Mouse (Mus musculus): Measurements from ENCODE around the gene Celsr1. TPM values are rescaled to one million over a fixed set of nuclear protein-coding genes. Genes with fewer than 3 reads are reported as not detected.
A peak's percentile ranks its signal among the peaks of the same experiment; 100 is the strongest.

Gene Celsr1
- polyA plus RNA-seq, 1 experiment: not detected

GRCm38 (mm10) chr15:86051152-86051551, 17.6 kb upstream of the Celsr1 start:
- no peak overlapping the region for H3K27ac ChIP-seq (ENCODE audit: insufficient read depth, low read depth, low read length)
- H3K4me1 ChIP-seq (ENCODE audit: control insufficient read depth, insufficient read depth, low read length): peaks cover 9% of the 10 kb centered on the region
- H3K4me3 ChIP-seq (ENCODE audit: insufficient read depth, low read depth, low read length): no peak overlapping the region
- TF ChIP-seq POLR2A (IDR thresholded peaks at IDR 0.05; ENCODE audit: insufficient read depth, low read depth, low read length): no peak
- no peak for TF ChIP-seq CTCF (IDR thresholded peaks at IDR 0.05; ENCODE audit: insufficient read depth, low read depth, low read length)
- 75% methylated on average over 10 of the region's 10 CpGs for WGBS

GRCm38 (mm10) chr15:86050170-86050743, 16.7 kb upstream of the Celsr1 start:
- WGBS: 68% methylated on average over 4 of the region's 4 CpGs
- Histone ChIP-seq H3K4me1 (ENCODE audit: control insufficient read depth, insufficient read depth, low read length) (peaks cover 9% of the 10 kb centered on the region), H3K4me3 (ENCODE audit: insufficient read depth, low read depth, low read length) (no peak overlapping the region), H3K27ac (ENCODE audit: insufficient read depth, low read depth, low read length) (no peak overlapping the region)
- no peak for TF ChIP-seq CTCF (IDR thresholded peaks at IDR 0.05; ENCODE audit: insufficient read depth, low read depth, low read length)
- no peak for TF ChIP-seq POLR2A (IDR thresholded peaks at IDR 0.05; ENCODE audit: insufficient read depth, low read depth, low read length)

- TF ChIP-seq POLR2A (IDR thresholded peaks at IDR 0.05; ENCODE audit: insufficient read depth, low read depth, low read length) (no peak), CTCF (IDR thresholded peaks at IDR 0.05; ENCODE audit: insufficient read depth, low read depth, low read length) (no peak)
- Histone ChIP-seq H3K4me3 (ENCODE audit: insufficient read depth, low read depth, low read length) (no peak overlapping the region), H3K4me1 (ENCODE audit: control insufficient read depth, insufficient read depth, low read length) (peaks cover 9% of the 10 kb centered on the region), H3K27ac (ENCODE audit: insufficient read depth, low read depth, low read length) (no peak overlapping the region)
- WGBS: 75% methylated on average over 3 of the region's 3 CpGs
These were observed 15.9 kb upstream of the Celsr1 start for GRCm38 (mm10) chr15:86049510-86049909.

- no peak for TF ChIP-seq CTCF (IDR thresholded peaks at IDR 0.05; ENCODE audit: insufficient read depth, low read depth, low read length)
- WGBS: 43% methylated on average over 4 of the region's 4 CpGs
- Histone ChIP-seq H3K27ac (ENCODE audit: insufficient read depth, low read depth, low read length) (no peak overlapping the region), H3K4me3 (ENCODE audit: insufficient read depth, low read depth, low read length) (no peak overlapping the region), H3K4me1 (ENCODE audit: control insufficient read depth, insufficient read depth, low read length) (no peaks in the 10 kb centered on the region)
These were observed 8.8 kb upstream of the Celsr1 start for GRCm38 (mm10) chr15:86042364-86042763.

GRCm38 (mm10) chr15:86041421-86041820, 7.8 kb upstream of the Celsr1 start:
- Histone ChIP-seq H3K4me3 (ENCODE audit: insufficient read depth, low read depth, low read length) (no peak overlapping the region), H3K4me1 (ENCODE audit: control insufficient read depth, insufficient read depth, low read length) (no peaks in the 10 kb centered on the region), H3K27ac (ENCODE audit: insufficient read depth, low read depth, low read length) (no peak overlapping the region)
- WGBS: 90% methylated on average over 5 of the region's 5 CpGs
- TF ChIP-seq POLR2A (IDR thresholded peaks at IDR 0.05; ENCODE audit: insufficient read depth, low read depth, low read length) (no peak), CTCF (IDR thresholded peaks at IDR 0.05; ENCODE audit: insufficient read depth, low read depth, low read length) (no peak)

GRCm38 (mm10) chr15:86038802-86039201, 5.2 kb upstream of the Celsr1 start:
- peak; percentile 48; the same call in 1 of the 2 replicates for TF ChIP-seq CTCF (IDR thresholded peaks at IDR 0.05; ENCODE audit: insufficient read depth, low read depth, low read length)
- TF ChIP-seq POLR2A (IDR thresholded peaks at IDR 0.05; ENCODE audit: insufficient read depth, low read depth, low read length): no peak
- peaks cover 10% of the 10 kb centered on the region; the same call in 1 of the 2 replicates for H3K4me1 ChIP-seq (ENCODE audit: control insufficient read depth, insufficient read depth, low read length)
- 0% methylated on average over 2 of the region's 2 CpGs for WGBS
- no peak overlapping the region for H3K27ac ChIP-seq (ENCODE audit: insufficient read depth, low read depth, low read length)
- no peak overlapping the region for H3K4me3 ChIP-seq (ENCODE audit: insufficient read depth, low read depth, low read length)

GRCm38 (mm10) chr15:86035913-86036312, 2.3 kb upstream of the Celsr1 start:
- H3K27ac ChIP-seq (ENCODE audit: insufficient read depth, low read depth, low read length): no peak overlapping the region
- no peak for TF ChIP-seq POLR2A (IDR thresholded peaks at IDR 0.05; ENCODE audit: insufficient read depth, low read depth, low read length)
- no peak for TF ChIP-seq CTCF (IDR thresholded peaks at IDR 0.05; ENCODE audit: insufficient read depth, low read depth, low read length)
- WGBS: 64% methylated on average over 3 of the region's 3 CpGs

GRCm38 (mm10) chr15:86034781-86035360, 1.3 kb upstream of the Celsr1 start:
- TF ChIP-seq CTCF (IDR thresholded peaks at IDR 0.05; ENCODE audit: insufficient read depth, low read depth, low read length) (no peak), POLR2A (IDR thresholded peaks at IDR 0.05; ENCODE audit: insufficient read depth, low read depth, low read length) (no peak)
- 33% methylated on average over 12 of the region's 12 CpGs for WGBS
- Histone ChIP-seq H3K27ac (ENCODE audit: insufficient read depth, low read depth, low read length) (no peak overlapping the region), H3K4me3 (ENCODE audit: insufficient read depth, low read depth, low read length) (no peak overlapping the region), H3K4me1 (ENCODE audit: control insufficient read depth, insufficient read depth, low read length) (peaks cover 21% of the 10 kb centered on the region)

More at GRCm38 (mm10) chr15:86035913-86036312, 2.3 kb upstream of the Celsr1 start:
- H3K4me1 ChIP-seq (ENCODE audit: control insufficient read depth, insufficient read depth, low read length): peaks cover 21% of the 10 kb centered on the region
- H3K4me3 ChIP-seq (ENCODE audit: insufficient read depth, low read depth, low read length): no peak overlapping the region

GRCm38 (mm10) chr15:86034021-86034523, 495 bp upstream of the Celsr1 start:
- H3K27ac ChIP-seq (ENCODE audit: insufficient read depth, low read depth, low read length): no peak overlapping the region
- no peak for TF ChIP-seq CTCF (IDR thresholded peaks at IDR 0.05; ENCODE audit: insufficient read depth, low read depth, low read length)
- TF ChIP-seq POLR2A (IDR thresholded peaks at IDR 0.05; ENCODE audit: insufficient read depth, low read depth, low read length): no peak
- under 1% methylated on average over 41 of the region's 44 CpGs for WGBS
- H3K4me3 ChIP-seq (ENCODE audit: insufficient read depth, low read depth, low read length): peak overlapping the region; percentile 40
- H3K4me1 ChIP-seq (ENCODE audit: control insufficient read depth, insufficient read depth, low read length): peaks cover 21% of the 10 kb centered on the region

Data from olfactory bulb, adult 2 months (tissue).